Mouse (Mus musculus): Measurements from ENCODE around the gene Rnf212b. TPM values are rescaled to one million over a fixed set of nuclear protein-coding genes. Genes with fewer than 3 reads are reported as not detected.
A peak's percentile ranks its signal among the peaks of the same experiment; 100 is the strongest.

Rnf212b gene
- polyA plus RNA-seq, 1 experiment, result 9.5 TPM

- peaks cover 4% of the 10 kb centered on the region for H3K4me1 ChIP-seq (ENCODE audit: control insufficient read depth, insufficient read depth, low read length)
- H3K36me3 ChIP-seq (ENCODE audit: control insufficient read depth, insufficient read depth, low read length), result no peaks in the 10 kb centered on the region
- no peak overlapping the region for H3K4me3 ChIP-seq (ENCODE audit: control insufficient read depth, low read depth, low read length)
- no peak overlapping the region for H3K27ac ChIP-seq (ENCODE audit: control insufficient read depth, insufficient read depth, low read depth, low read length)
- TF ChIP-seq CTCF (IDR thresholded peaks at IDR 0.05; ENCODE audit: control insufficient read depth, insufficient read depth, insufficient replicate concordance, low read depth, low read length), result no peak
- H3K27me3 ChIP-seq (ENCODE audit: control insufficient read depth, insufficient read depth, low read length), result no peaks in the 10 kb centered on the region
Observed at GRCm38 (mm10) chr14:54776768-54777167, 37.2 kb upstream of the Rnf212b start.

GRCm38 (mm10) chr14:54777893-54778292, 36.0 kb upstream of the Rnf212b start:
- TF ChIP-seq CTCF (IDR thresholded peaks at IDR 0.05; ENCODE audit: control insufficient read depth, insufficient read depth, insufficient replicate concordance, low read depth, low read length) (no peak), POLR2A (IDR thresholded peaks at IDR 0.05; ENCODE audit: control insufficient read depth, low read depth, low read length) (no peak)
- no peaks in the 10 kb centered on the region for H3K27me3 ChIP-seq (ENCODE audit: control insufficient read depth, insufficient read depth, low read length)
- no peaks in the 10 kb centered on the region for H3K36me3 ChIP-seq (ENCODE audit: control insufficient read depth, insufficient read depth, low read length)
- peaks cover 7% of the 10 kb centered on the region for H3K4me1 ChIP-seq (ENCODE audit: control insufficient read depth, insufficient read depth, low read length)
- no peak overlapping the region for H3K4me3 ChIP-seq (ENCODE audit: control insufficient read depth, low read depth, low read length)
- no peak overlapping the region for H3K27ac ChIP-seq (ENCODE audit: control insufficient read depth, insufficient read depth, low read depth, low read length)

GRCm38 (mm10) chr14:54780084-54780483, 33.9 kb upstream of the Rnf212b start:
- H3K4me1 ChIP-seq (ENCODE audit: control insufficient read depth, insufficient read depth, low read length), result peaks cover 7% of the 10 kb centered on the region
- no peaks in the 10 kb centered on the region for H3K36me3 ChIP-seq (ENCODE audit: control insufficient read depth, insufficient read depth, low read length)
- peak overlapping the region; percentile 55; the same call in 1 of the 2 replicates for H3K27ac ChIP-seq (ENCODE audit: control insufficient read depth, insufficient read depth, low read depth, low read length)
- peak overlapping the region; percentile 50 for H3K4me3 ChIP-seq (ENCODE audit: control insufficient read depth, low read depth, low read length)
- no peaks in the 10 kb centered on the region for H3K27me3 ChIP-seq (ENCODE audit: control insufficient read depth, insufficient read depth, low read length)
- TF ChIP-seq CTCF (IDR thresholded peaks at IDR 0.05; ENCODE audit: control insufficient read depth, insufficient read depth, insufficient replicate concordance, low read depth, low read length), result no peak
- TF ChIP-seq POLR2A (IDR thresholded peaks at IDR 0.05; ENCODE audit: control insufficient read depth, low read depth, low read length), result no peak

GRCm38 (mm10) chr14:54780836-54781609, 32.9 kb upstream of the Rnf212b start:
- H3K4me1 ChIP-seq (ENCODE audit: control insufficient read depth, insufficient read depth, low read length), result peaks cover 7% of the 10 kb centered on the region
- TF ChIP-seq CTCF (IDR thresholded peaks at IDR 0.05; ENCODE audit: control insufficient read depth, insufficient read depth, insufficient replicate concordance, low read depth, low read length) (no peak), POLR2A (IDR thresholded peaks at IDR 0.05; ENCODE audit: control insufficient read depth, low read depth, low read length) (peak; percentile 63)
- H3K27me3 ChIP-seq (ENCODE audit: control insufficient read depth, insufficient read depth, low read length), result no peaks in the 10 kb centered on the region
- peak overlapping the region; percentile 88 for H3K4me3 ChIP-seq (ENCODE audit: control insufficient read depth, low read depth, low read length)
- no peaks in the 10 kb centered on the region for H3K36me3 ChIP-seq (ENCODE audit: control insufficient read depth, insufficient read depth, low read length)
- peak overlapping the region; percentile 62; the same call in 1 of the 2 replicates for H3K27ac ChIP-seq (ENCODE audit: control insufficient read depth, insufficient read depth, low read depth, low read length)

- H3K27me3 ChIP-seq (ENCODE audit: control insufficient read depth, insufficient read depth, low read length), result no peaks in the 10 kb centered on the region
- peak within 1 kb of the TSS; percentile 62; the same call in 1 of the 2 replicates for H3K27ac ChIP-seq (ENCODE audit: control insufficient read depth, insufficient read depth, low read depth, low read length)
- peak within 1 kb of the TSS; percentile 88 for H3K4me3 ChIP-seq (ENCODE audit: control insufficient read depth, low read depth, low read length)
- no peak for TF ChIP-seq CTCF (IDR thresholded peaks at IDR 0.05; ENCODE audit: control insufficient read depth, insufficient read depth, insufficient replicate concordance, low read depth, low read length)
- TF ChIP-seq POLR2A (IDR thresholded peaks at IDR 0.05; ENCODE audit: control insufficient read depth, low read depth, low read length), result peak; percentile 86
- H3K36me3 ChIP-seq (ENCODE audit: control insufficient read depth, insufficient read depth, low read length), result no peaks in the 10 kb centered on the region
- H3K4me1 ChIP-seq (ENCODE audit: control insufficient read depth, insufficient read depth, low read length), result peaks cover 9% of the 10 kb centered on the region
Observed at GRCm38 (mm10) chr14:54781610-54782365, 32.2 kb upstream of the Rnf212b start, which contains the start of gene Slc7a8. Gene Slc7a8, minus strand, starts transcription at chr14:54781946.

- Histone ChIP-seq H3K4me1 (ENCODE audit: control insufficient read depth, insufficient read depth, low read length) (peaks cover 9% of the 10 kb centered on the region), H3K36me3 (ENCODE audit: control insufficient read depth, insufficient read depth, low read length) (no peaks in the 10 kb centered on the region), H3K4me3 (ENCODE audit: control insufficient read depth, low read depth, low read length) (no peak overlapping the region), H3K27me3 (ENCODE audit: control insufficient read depth, insufficient read depth, low read length) (no peaks in the 10 kb centered on the region), H3K27ac (ENCODE audit: control insufficient read depth, insufficient read depth, low read depth, low read length) (no peak overlapping the region)
- TF ChIP-seq CTCF (IDR thresholded peaks at IDR 0.05; ENCODE audit: control insufficient read depth, insufficient read depth, insufficient replicate concordance, low read depth, low read length) (no peak), POLR2A (IDR thresholded peaks at IDR 0.05; ENCODE audit: control insufficient read depth, low read depth, low read length) (no peak)
Observed at GRCm38 (mm10) chr14:54782971-54783370, 31.0 kb upstream of the Rnf212b start.

GRCm38 (mm10) chr14:54785898-54786297, 28.0 kb upstream of the Rnf212b start:
- no peaks in the 10 kb centered on the region for H3K27me3 ChIP-seq (ENCODE audit: control insufficient read depth, insufficient read depth, low read length)
- H3K4me1 ChIP-seq (ENCODE audit: control insufficient read depth, insufficient read depth, low read length), result peaks cover 7% of the 10 kb centered on the region
- TF ChIP-seq CTCF (IDR thresholded peaks at IDR 0.05; ENCODE audit: control insufficient read depth, insufficient read depth, insufficient replicate concordance, low read depth, low read length) (peak; percentile 88; the same call in 1 of the 2 replicates), POLR2A (IDR thresholded peaks at IDR 0.05; ENCODE audit: control insufficient read depth, low read depth, low read length) (no peak)
- H3K27ac ChIP-seq (ENCODE audit: control insufficient read depth, insufficient read depth, low read depth, low read length), result no peak overlapping the region
- H3K4me3 ChIP-seq (ENCODE audit: control insufficient read depth, low read depth, low read length), result no peak overlapping the region
- H3K36me3 ChIP-seq (ENCODE audit: control insufficient read depth, insufficient read depth, low read length), result no peaks in the 10 kb centered on the region
